Mouse (Mus musculus) heart, embryonic 13.5 days (tissue): ENCODE measurements at regions not wholly inside any gene's neighbourhood (a gene's known extent, or its start where the extent isn't known, plus 50 kb on each side); places are given as distances from the start of the nearest gene placed in this dataset.

ENCODE experiments used
- ATAC-seq: fragments of 200-750 bp; cut with Nextera tagmentation; 2 replicates; pipeline ENCODE4 v1.8.0; 2017; ENCODE audit warnings: moderate TSS enrichment; ENCODE audit not compliant: insufficient number of reproducible peaks, low FRiP score, low TSS enrichment; ENCODE audit errors: extremely low read depth
- H3K27ac ChIP-seq: fragments of 300-500 bp; sonication (generic); replicated peaks from 2 replicates; pipeline ENCODE4 v1.5.1; 2015; ENCODE audit warnings: moderate library complexity, mild to moderate bottlenecking, inconsistent platforms
- H3K27me3 ChIP-seq: fragments of 300-500 bp; sonication (generic); replicated peaks from 2 replicates; pipeline ENCODE4 v1.6.1; 2015; ENCODE audit warnings: mild to moderate bottlenecking, inconsistent platforms
- H3K36me3 ChIP-seq: fragments of 300-500 bp; sonication (generic); 2 replicates; pipeline ENCODE4 v1.6.1; 2015; ENCODE audit warnings: mild to moderate bottlenecking, inconsistent platforms
- H3K4me1 ChIP-seq: fragments of 300-500 bp; sonication (generic); 2 replicates; pipeline ENCODE4 v1.6.1; 2015; ENCODE audit warnings: inconsistent platforms
- H3K4me2 ChIP-seq: fragments of 300-500 bp; sonication (generic); 2 replicates; pipeline ENCODE4 v1.6.1; 2015; ENCODE audit warnings: inconsistent platforms, mild to moderate bottlenecking, moderate library complexity
- H3K4me3 ChIP-seq: fragments of 300-500 bp; sonication (generic); 2 replicates; pipeline ENCODE4 v1.5.1; 2015; ENCODE audit warnings: moderate library complexity, mild to moderate bottlenecking, inconsistent platforms
- H3K9ac ChIP-seq: fragments of 300-500 bp; sonication (generic); 2 replicates; pipeline ENCODE4 v1.6.1; 2015; ENCODE audit warnings: inconsistent platforms, mild to moderate bottlenecking, moderate library complexity
- H3K9me3 ChIP-seq: fragments of 300-500 bp; sonication (generic); 2 replicates; pipeline ENCODE4 v1.6.1; 2016; ENCODE audit warnings: inconsistent platforms
- WGBS: fragments of 180-500 bp; shearing (Covaris S2); methylation state at CpG from one replicate; pipeline ENCODE4 v1.1.7; 2015; ENCODE audit warnings: mixed read lengths; 5-methylcytosine and 5-hydroxymethylcytosine counted together

- 41% methylated on average over 6 of the region's 6 CpGs for WGBS
These were observed 173.2 kb upstream of the Adgrl2 start for GRCm38 (mm10) chr3:149163591-149163990.

GRCm38 (mm10) chr3:149160833-149161232, 170.5 kb upstream of the Adgrl2 start:
- Histone ChIP-seq H3K4me1 (peaks cover 14% of the 10 kb centered on the region), H3K27ac (no peak overlapping the region), H3K9ac (no peak overlapping the region), H3K4me3 (no peak overlapping the region), H3K4me2 (no peak overlapping the region), H3K9me3 (no peaks in the 10 kb centered on the region), H3K36me3 (no peaks in the 10 kb centered on the region), H3K27me3 (no peaks in the 10 kb centered on the region)
- 91% methylated on average over 11 of the region's 11 CpGs for WGBS
- ATAC-seq: no peak

More at GRCm38 (mm10) chr3:149163591-149163990, 173.2 kb upstream of the Adgrl2 start:
- Histone ChIP-seq H3K4me2 (no peak overlapping the region), H3K4me3 (no peak overlapping the region), H3K4me1 (peaks cover 14% of the 10 kb centered on the region), H3K9ac (no peak overlapping the region), H3K36me3 (no peaks in the 10 kb centered on the region), H3K27ac (no peak overlapping the region), H3K9me3 (no peaks in the 10 kb centered on the region), H3K27me3 (no peaks in the 10 kb centered on the region)
- ATAC-seq: no peak

GRCm38 (mm10) chr3:149157381-149157780, 167.0 kb upstream of the Adgrl2 start:
- Histone ChIP-seq H3K4me3 (no peak overlapping the region), H3K36me3 (no peaks in the 10 kb centered on the region), H3K4me1 (no peaks in the 10 kb centered on the region), H3K9ac (no peak overlapping the region), H3K9me3 (no peaks in the 10 kb centered on the region), H3K27me3 (no peaks in the 10 kb centered on the region), H3K4me2 (no peak overlapping the region), H3K27ac (no peak overlapping the region)
- WGBS: 81% methylated on average over 8 of the region's 8 CpGs
- no peak for ATAC-seq

- Histone ChIP-seq H3K9me3 (peaks cover 6% of the 10 kb centered on the region; the same call in 1 of the 2 replicates), H3K27ac (no peak overlapping the region), H3K27me3 (no peaks in the 10 kb centered on the region), H3K4me3 (no peak overlapping the region), H3K4me2 (no peak overlapping the region), H3K36me3 (no peaks in the 10 kb centered on the region), H3K9ac (no peak overlapping the region), H3K4me1 (peaks cover 5% of the 10 kb centered on the region; the same call in 1 of the 2 replicates)
- no peak for ATAC-seq
- 59% methylated on average over 4 of the region's 4 CpGs for WGBS
These were observed 162.0 kb upstream of the Adgrl2 start for GRCm38 (mm10) chr3:149152312-149152711.

- 47% methylated on average over 3 of the region's 3 CpGs for WGBS
- no peak for ATAC-seq
- Histone ChIP-seq H3K9ac (no peak overlapping the region), H3K9me3 (peaks cover 6% of the 10 kb centered on the region; the same call in 1 of the 2 replicates), H3K4me3 (no peak overlapping the region), H3K27me3 (no peaks in the 10 kb centered on the region), H3K4me1 (peaks cover 5% of the 10 kb centered on the region; the same call in 1 of the 2 replicates), H3K4me2 (no peak overlapping the region), H3K27ac (no peak overlapping the region), H3K36me3 (no peaks in the 10 kb centered on the region)
These were observed 160.4 kb upstream of the Adgrl2 start for GRCm38 (mm10) chr3:149150796-149151195.

GRCm38 (mm10) chr3:149148608-149149007, 158.3 kb upstream of the Adgrl2 start:
- no peaks in the 10 kb centered on the region for H3K27me3 ChIP-seq
- ATAC-seq: no peak
- H3K4me1 ChIP-seq: peaks cover 7% of the 10 kb centered on the region; the same call in 1 of the 2 replicates
- H3K9me3 ChIP-seq: peaks cover 6% of the 10 kb centered on the region; the same call in 1 of the 2 replicates
- no peaks in the 10 kb centered on the region for H3K36me3 ChIP-seq
- no peak overlapping the region for H3K4me3 ChIP-seq
- WGBS: 70% methylated on average over 8 of the region's 8 CpGs
- no peak overlapping the region for H3K9ac ChIP-seq
- no peak overlapping the region for H3K4me2 ChIP-seq
- no peak overlapping the region for H3K27ac ChIP-seq

- H3K4me2 ChIP-seq: no peak overlapping the region
- H3K9me3 ChIP-seq: peaks cover 6% of the 10 kb centered on the region; the same call in 1 of the 2 replicates
- peaks cover 12% of the 10 kb centered on the region; the same call in 1 of the 2 replicates for H3K4me1 ChIP-seq
- no peaks in the 10 kb centered on the region for H3K27me3 ChIP-seq
- no peak for ATAC-seq
- no peak overlapping the region for H3K27ac ChIP-seq
- H3K36me3 ChIP-seq: no peaks in the 10 kb centered on the region
- H3K4me3 ChIP-seq: no peak overlapping the region
- H3K9ac ChIP-seq: no peak overlapping the region
- WGBS: 89% methylated on average over 6 of the region's 6 CpGs
These were observed 157.6 kb upstream of the Adgrl2 start for GRCm38 (mm10) chr3:149147916-149148315.

GRCm38 (mm10) chr3:149146673-149147072, 156.3 kb upstream of the Adgrl2 start:
- H3K4me3 ChIP-seq: no peak overlapping the region
- ATAC-seq: no peak
- peaks cover 6% of the 10 kb centered on the region; the same call in 1 of the 2 replicates for H3K9me3 ChIP-seq
- H3K27me3 ChIP-seq: no peaks in the 10 kb centered on the region
- no peak overlapping the region for H3K9ac ChIP-seq
- H3K4me1 ChIP-seq: peaks cover 12% of the 10 kb centered on the region; the same call in 1 of the 2 replicates
- WGBS: 62% methylated on average over 9 of the region's 9 CpGs
- H3K36me3 ChIP-seq: no peaks in the 10 kb centered on the region
- H3K27ac ChIP-seq: no peak overlapping the region
- no peak overlapping the region for H3K4me2 ChIP-seq

- Histone ChIP-seq H3K9ac (no peak overlapping the region), H3K4me2 (no peak overlapping the region), H3K4me1 (peaks cover 15% of the 10 kb centered on the region), H3K27ac (no peak overlapping the region), H3K4me3 (no peak overlapping the region), H3K9me3 (no peaks in the 10 kb centered on the region), H3K36me3 (no peaks in the 10 kb centered on the region), H3K27me3 (no peaks in the 10 kb centered on the region)
- ATAC-seq: no peak
- 79% methylated on average over 3 of the region's 3 CpGs for WGBS
These were observed 150.1 kb upstream of the Adgrl2 start for GRCm38 (mm10) chr3:149140461-149140860.

GRCm38 (mm10) chr3:149134028-149134938, 143.9 kb upstream of the Adgrl2 start:
- H3K36me3 ChIP-seq: no peaks in the 10 kb centered on the region
- no peak for ATAC-seq
- H3K9me3 ChIP-seq: no peaks in the 10 kb centered on the region
- no peaks in the 10 kb centered on the region for H3K4me1 ChIP-seq
- no peak overlapping the region for H3K9ac ChIP-seq
- no peak overlapping the region for H3K4me2 ChIP-seq
- H3K27me3 ChIP-seq: no peaks in the 10 kb centered on the region
- 85% methylated on average over 9 of the region's 9 CpGs for WGBS
- H3K27ac ChIP-seq: no peak overlapping the region
- H3K4me3 ChIP-seq: no peak overlapping the region

- no peaks in the 10 kb centered on the region for H3K27me3 ChIP-seq
- no peak overlapping the region for H3K4me2 ChIP-seq
- peaks cover 26% of the 10 kb centered on the region for H3K4me1 ChIP-seq
- no peak for ATAC-seq
- no peaks in the 10 kb centered on the region for H3K9me3 ChIP-seq
- WGBS: 76% methylated on average over 5 of the region's 5 CpGs
- H3K27ac ChIP-seq: no peak overlapping the region
- no peak overlapping the region for H3K4me3 ChIP-seq
- H3K36me3 ChIP-seq: no peaks in the 10 kb centered on the region
- H3K9ac ChIP-seq: no peak overlapping the region
These were observed 128.5 kb upstream of the Adgrl2 start for GRCm38 (mm10) chr3:149118806-149119205.

GRCm38 (mm10) chr3:149117684-149118056, 127.3 kb upstream of the Adgrl2 start:
- Histone ChIP-seq H3K27ac (no peak overlapping the region), H3K4me1 (peaks cover 28% of the 10 kb centered on the region), H3K9me3 (no peaks in the 10 kb centered on the region), H3K36me3 (no peaks in the 10 kb centered on the region), H3K4me2 (no peak overlapping the region), H3K27me3 (peaks cover 6% of the 10 kb centered on the region; the same call in 1 of the 2 replicates), H3K4me3 (no peak overlapping the region), H3K9ac (no peak overlapping the region)
- 74% methylated on average over 4 of the region's 4 CpGs for WGBS
- no peak for ATAC-seq
